Mouse (Mus musculus): ENCODE results near the gene Scaf11.
A peak's percentile ranks its signal among the peaks of the same experiment; 100 is the strongest.
"Not testable (repeated sequence)": the region's sequence is repeated elsewhere in the genome, so short reads cannot be mapped to it uniquely, and the experiment has no call there.

The Scaf11 gene

DNA sequence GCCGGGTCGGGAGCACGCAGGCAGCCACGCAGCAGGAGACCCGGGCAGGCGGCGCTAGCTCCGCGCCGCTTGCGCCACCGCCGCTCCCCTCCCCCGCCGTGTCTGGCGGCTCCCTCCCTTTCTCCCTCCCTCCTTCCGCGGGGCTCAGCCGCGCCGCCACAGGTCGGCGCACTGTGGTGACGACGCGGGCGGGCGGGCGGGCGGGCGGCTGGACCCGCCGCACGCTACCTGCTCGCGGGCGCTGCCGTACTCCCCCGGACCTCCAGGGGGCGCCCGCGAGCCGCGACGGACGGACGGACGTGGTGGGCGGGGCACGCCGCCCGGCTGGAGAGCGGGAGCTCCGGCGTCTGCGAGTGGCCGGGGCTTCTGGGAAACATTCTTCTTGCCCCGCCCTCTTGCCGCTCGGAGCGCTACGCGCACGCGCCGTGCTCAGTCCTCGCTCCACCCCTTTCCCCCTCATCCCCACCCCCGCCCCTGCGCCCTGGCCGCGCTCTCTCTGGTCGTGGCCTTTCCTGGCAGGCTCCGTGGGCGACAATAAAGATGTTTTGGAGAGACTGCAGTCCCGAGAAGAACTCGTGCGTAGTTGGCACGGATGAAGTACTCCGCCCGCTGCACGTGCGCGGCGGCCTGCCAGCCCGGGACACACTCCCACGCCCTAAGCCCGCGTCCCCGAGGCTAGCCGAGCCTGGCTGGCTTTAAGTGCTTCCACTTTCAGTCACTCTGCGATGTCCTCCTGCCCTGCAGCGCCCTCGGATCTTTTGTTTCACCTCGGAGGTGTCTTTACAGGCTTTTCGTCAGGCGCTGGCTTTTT, at the start of gene Scaf11:
TSS of gene Scaf11 (minus strand) at position 114 of the 811 bp plus-strand sequence.
- peak; percentile 91 to 97 for DNase-seq

DNA sequence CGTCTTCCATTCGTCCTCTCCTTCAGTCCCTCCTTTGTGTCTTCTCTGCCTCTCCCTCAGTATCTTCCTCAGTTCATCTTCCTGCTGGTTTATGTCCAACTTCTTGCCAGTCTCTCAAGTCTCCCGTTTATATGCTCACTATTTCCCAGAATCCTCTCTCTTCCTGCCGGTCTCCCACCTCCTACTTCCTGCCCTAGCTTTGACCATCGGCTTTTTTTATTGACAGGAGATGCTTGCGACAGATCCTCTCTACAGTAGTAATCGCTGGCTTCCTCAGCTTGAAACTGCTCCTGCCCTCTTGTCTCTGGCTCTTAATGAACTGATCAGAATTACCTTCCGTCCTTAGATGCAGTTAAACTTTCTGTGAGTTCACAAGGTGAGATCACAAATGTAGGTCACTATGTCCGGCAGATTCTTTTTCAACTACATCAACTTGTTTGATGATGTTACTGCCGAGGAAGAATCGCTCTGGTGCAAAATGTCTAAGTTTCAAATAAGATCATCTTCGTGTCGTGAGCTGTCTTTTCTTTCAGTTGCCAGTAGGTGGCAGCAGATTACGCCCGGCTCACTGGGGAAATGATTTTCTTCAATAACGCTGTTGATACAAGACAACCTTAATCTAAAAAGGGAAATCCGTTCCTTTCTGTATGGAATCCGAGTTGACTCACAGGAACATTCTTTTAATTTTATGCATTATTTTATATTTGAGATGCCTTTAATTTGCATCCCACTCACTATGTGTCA, 46.6 kb upstream of the Scaf11 start:
- peak; percentile 35 to 46 for DNase-seq

DNA sequence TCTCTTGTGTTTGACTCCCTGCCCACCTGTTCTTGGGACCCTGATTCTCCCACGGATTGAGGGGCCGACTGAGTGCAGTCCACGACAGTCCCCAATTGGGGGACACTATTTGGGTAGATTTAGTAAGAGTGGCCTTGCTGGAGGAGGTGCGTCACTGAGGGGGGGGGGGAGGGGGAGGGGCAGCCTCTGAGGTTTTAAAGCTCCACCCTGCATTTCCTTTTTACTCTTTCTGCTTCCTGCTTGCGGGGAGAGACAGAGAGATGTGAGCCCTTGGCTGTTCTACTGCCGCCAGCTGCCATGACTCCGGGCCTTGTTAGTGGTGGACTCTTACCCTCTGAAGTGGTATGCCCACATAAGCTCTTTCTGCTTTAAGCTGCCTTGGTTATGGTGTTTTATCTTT, 37.0 kb upstream of the Scaf11 start:
- no peak for DNase-seq

DNA sequence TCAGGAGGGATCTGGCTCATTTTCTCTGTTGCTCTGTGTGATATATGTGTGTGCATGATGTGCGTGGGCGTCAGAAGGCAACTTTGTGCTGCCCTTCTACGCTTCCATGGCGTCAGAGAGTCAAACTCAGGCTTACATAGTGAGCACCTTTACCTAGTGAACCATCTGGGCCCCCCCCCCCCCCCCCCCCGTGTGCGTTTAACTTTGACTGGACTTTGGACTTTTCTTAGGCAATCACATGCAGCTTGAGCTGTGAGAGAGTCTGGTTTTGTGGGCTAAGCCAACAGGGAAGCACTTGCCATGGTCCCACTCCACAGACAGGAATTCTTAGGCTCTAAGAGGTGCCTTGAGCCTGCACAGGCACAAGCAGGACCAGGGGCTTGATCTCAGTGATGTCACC, 33.6 kb upstream of the Scaf11 start:
- DNase-seq, result no peak

DNA sequence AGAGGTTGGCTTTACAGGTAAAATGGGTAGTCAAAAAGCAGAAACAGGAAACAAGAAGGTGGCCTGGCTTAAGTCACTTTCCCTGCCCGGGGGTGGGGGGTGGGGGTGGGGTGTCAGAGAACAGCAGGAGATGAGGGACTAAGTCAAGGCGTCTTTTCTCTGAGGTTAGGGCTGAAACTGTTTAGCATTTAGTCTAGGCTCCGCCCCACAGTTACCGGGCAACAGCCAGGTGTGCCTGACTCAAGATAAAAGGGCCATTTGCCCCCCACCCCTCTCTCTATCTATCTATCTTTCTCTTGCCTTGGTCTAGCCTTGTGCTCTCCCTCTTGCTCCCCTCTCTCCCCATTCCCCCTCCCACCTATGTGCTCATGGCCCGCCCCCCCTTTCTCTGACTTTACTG, 32.9 kb upstream of the Scaf11 start:
- DNase-seq, result no peak

- not testable (repeated sequence) for DNase-seq
Measured at GRCm38 (mm10) chr15:96492919-96493318, 32.3 kb upstream of the Scaf11 start.

DNA sequence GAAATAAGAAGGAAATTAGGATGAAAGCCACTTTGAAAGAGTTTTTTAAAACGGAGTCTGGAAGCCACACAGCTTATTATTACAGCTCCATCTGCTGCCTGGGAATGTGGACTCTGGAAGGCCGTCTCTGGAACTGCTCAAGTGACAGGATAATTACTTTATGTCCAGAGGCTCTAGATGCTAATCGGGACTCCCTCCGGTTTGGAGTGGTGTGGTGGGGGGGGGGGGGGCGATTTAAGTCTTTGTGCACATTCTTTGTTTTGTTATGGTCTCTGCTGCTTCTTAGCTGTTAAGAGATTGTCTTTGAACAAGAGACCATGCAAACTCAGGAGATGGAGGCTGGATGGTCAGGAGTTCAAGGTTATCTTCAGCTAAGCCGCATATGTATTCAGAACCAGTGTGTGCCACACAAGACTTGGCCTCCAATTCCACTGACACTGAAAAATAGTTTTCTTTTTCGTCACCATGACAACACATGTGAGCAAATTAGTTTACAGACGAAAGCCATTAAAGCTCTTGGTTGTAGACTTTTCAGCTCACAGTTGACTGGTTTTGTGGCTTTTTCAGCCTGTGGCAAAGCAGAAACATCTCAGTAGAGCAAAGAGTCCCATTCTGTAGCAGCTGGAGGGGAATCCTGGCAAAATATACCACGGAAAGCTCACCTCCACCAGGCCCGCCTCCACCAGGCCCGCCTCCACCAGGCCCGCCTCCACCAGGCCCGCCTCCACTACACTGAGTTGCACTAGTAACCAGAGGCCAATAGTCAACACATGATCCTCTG, 31.4 kb upstream of the Scaf11 start:
- no peak for DNase-seq

DNA sequence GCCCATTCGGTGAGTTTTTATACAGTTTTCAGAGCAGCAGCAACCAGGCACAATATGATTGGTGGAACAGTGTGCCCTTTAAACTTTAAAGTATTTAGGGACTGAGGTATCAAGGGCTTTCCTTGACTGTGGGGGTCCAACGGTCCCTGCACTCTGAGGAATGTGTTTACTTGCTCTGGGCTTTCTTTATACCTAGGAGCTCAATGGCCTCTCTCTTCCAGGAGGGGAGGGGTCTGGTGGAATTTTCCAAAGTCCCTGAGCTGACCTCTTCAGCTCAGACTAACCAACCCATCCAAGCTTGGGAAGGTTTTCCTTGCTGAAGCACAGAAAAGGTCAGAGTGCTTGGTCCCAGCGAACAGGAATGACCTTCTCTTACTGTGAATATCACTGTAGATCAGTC, 30.8 kb upstream of the Scaf11 start:
- DNase-seq, result no peak

- no peak for DNase-seq
Measured at GRCm38 (mm10) chr15:96490123-96490522, 29.5 kb upstream of the Scaf11 start.

GRCm38 (mm10) chr15:96488941-96489786, 28.5 kb upstream of the Scaf11 start:
- no peak for DNase-seq

GRCm38 (mm10) chr15:96487066-96487698, 26.5 kb upstream of the Scaf11 start:
- no peak for DNase-seq

DNA sequence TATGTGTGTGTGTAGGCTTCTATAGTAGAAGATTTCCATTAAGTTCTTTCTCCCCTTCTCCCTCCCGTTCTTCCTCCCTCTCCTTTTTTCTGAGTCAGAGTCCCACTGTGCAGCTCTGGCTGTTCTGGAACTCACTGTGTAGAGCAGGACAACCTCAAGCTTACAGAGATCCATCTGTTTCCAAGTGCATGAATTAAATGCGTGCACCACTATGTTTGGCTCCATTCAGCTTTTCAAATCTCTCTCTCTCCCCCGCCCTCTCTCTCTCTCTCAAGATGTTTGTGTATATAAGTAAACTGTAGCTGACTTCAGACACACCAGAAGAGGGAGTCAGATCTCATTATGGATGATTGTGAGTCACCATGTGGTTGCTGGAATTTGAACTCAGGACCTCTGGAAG, 20.2 kb upstream of the Scaf11 start:
- no peak for DNase-seq

- no peak for DNase-seq
Measured at GRCm38 (mm10) chr15:96478006-96478405, 17.4 kb upstream of the Scaf11 start.

DNA sequence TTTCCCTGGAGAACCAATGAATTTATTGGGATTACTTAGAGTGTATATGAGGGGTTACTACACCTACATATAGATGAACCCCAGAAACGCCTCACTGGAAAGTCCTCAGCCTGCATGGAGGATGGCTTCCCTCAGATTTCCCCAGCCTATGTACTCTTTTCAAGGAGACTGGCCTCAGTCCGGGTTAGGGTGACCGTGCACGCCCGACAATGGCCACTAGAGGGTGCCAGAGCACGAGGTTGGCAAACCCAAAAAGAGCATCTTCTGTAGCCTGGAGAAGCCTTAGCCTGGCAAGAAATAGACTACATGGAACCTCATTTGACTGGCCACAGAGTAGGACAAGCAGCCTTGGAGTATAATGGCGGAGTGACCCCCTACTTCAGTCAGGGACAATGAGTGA, 15.7 kb upstream of the Scaf11 start:
- peak; percentile 91 to 96 for DNase-seq

DNA sequence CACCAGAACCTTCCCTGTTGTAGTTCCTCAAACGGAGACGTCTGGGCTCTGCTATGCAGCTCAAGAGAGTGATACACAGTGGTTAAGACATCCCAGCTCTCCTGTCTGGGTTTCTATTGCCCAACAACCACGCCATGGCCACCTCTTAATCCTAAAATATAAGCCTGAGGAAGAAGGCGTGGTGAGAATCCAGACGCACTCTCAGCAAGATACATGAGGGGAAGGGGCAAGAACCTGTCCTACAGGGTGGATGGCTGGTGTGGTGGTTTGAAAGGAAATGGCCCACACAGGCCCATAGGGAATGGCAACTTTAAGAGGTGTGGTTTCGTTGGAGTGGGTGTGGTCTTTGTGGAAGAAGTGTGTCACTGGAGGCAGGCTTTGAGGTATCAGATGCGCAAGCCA, 14.9 kb upstream of the Scaf11 start:
- no peak for DNase-seq

GRCm38 (mm10) chr15:96474325-96474955, 13.8 kb upstream of the Scaf11 start:
- DNase-seq, result no peak

DNA sequence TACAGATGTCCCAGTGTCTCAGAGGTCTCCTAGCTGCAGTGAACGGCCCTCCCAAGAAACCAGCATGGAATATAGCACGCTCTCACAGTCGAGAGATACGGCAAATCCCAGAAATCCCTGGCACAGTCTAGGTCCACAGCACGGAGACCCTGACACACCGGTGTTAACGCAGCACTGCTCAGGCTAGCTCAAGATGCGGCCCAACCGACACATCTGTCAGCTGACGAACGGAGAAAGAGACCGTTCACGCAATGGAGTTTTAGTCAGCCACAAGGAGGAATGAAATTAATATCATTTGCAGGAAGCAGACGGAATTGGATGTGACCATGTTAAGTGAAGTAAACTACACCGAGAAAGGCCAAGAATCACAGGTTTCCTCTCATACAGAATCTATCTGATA, 13.3 kb upstream of the Scaf11 start:
- DNase-seq, result no peak

- DNase-seq, result no peak
Measured at GRCm38 (mm10) chr15:96468316-96468715, 7.7 kb upstream of the Scaf11 start.

DNA sequence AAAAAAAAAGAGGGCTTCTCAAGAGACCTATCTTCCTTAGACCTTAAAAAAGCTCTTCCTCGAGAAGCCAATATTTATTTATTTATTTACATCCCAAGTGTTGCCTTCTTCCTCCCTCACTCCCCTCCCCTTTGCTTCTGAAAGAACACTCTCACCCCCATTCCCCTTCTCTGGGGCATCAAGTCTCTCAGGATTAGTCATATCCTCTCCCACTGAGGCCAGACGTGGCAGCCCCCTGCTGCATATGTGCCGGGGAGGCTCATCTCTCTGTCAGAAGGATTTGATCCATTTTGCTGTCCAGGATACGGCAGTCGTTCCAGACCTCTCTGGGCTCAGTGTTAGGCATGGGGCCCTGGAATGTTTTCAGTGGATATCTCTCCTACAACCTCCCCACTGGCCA, 7.2 kb upstream of the Scaf11 start:
- no peak for DNase-seq

DNA sequence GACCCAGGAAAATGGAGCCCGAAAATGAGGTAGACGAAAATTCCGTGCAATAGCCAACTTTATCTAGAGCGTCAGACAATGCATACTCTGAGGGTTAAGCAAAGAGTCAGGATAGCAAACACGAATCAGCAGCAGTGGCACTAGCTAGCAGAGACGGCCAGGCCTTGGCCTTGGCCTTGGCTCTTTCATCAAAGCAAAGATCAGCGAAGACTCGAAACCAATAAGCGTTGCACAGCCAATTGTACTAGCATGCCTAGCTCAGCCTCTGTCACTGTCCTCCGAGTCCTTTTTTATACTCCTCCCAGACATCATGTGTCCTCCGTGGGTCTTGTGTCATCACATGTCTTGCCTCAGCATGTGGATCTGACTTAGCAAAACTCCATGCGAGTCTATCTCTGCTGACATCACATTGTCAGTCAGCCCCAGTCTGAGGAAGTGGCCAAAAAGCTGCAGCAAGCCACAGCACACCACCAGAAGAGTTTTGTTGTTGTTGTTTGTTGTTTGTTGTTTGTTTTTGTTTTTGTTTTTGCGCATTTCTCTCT, 5.8 kb upstream of the Scaf11 start:
- no peak for DNase-seq

- no peak for DNase-seq
Measured at GRCm38 (mm10) chr15:96465076-96465475, 4.4 kb upstream of the Scaf11 start.
